Mouse (Mus musculus) embryo, embryonic 10.5 days (tissue): Measurements from ENCODE around the gene Spata18.

Experiments used
- DNase-seq: peaks from one replicate; pipeline ENCODE4 v3.0.0-alpha.2; 2015; ENCODE audit warnings: low spot score

Spata18 gene

GRCm38 (mm10) chr5:73666695-73667094, 15.5 kb downstream of the Spata18 start:
- DNase-seq = no peak

GRCm38 (mm10) chr5:73667877-73668276, 16.7 kb downstream of the Spata18 start:
- DNase-seq = no peak

DNA sequence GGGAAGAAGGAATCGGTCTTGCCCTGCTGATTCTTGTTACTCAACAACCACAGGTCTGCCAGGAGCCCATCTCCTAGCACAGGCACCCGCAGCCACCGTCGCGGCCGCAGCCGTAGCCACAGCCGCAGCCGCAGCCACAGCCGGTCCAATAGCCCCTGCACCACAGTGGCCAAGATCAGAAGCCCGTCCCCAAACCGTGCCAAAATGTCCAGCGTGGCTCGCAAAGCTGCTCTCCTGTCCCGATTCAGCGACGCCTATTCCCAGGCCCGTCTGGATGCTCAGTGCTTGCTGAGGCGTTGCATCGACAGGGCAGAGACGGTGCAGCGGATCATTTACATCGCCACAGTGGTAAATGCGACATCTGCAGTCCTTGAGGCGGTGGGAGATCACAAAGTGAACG, 18.2 kb downstream of the Spata18 start:
- peak; percentile 18 for DNase-seq

GRCm38 (mm10) chr5:73675604-73676003, 24.4 kb downstream of the Spata18 start:
- DNase-seq = no peak

DNA sequence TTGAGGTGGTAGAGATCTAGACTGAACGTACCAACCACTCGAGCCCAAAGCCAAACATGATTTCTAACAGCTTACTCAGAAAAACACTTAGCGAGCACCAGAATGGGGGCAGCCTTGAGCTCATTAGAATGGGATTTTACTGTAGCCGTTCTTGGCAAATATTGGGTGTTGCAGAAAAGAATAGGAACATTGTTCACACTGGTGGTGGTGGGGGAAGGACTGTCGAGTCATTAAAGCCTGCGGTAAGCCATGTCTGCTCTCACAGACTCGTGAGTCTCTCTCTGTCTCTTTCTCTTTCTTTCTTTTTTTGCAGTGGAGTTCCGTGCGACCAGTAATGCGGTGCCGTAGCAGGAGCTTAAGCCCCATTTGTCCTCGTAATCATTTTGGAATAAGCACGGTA, 25.4 kb downstream of the Spata18 start:
- no peak for DNase-seq

GRCm38 (mm10) chr5:73683221-73683620, 32.0 kb downstream of the Spata18 start:
- DNase-seq = no peak

- peak; percentile 52 for DNase-seq
These were observed 32.7 kb downstream of the Spata18 start for GRCm38 (mm10) chr5:73683706-73684409.

DNA sequence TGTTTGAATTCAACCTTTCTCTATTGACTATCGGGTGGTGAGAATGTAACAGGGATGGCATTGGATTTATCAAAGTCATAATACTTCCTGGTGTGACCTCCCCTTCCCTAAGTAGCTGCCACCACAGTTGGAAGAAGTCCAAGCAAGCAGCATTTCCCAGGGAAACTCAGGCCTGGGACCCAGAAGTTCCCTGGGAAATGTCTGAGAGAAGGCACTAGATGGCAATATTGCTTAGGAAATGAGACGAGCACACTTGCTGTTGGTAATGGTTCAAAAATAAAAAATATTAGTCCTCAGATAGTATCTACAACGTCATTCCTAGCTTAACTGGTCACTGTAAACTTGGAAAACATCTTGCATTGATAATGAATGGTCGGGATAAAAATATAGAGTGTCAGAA, 35.0 kb downstream of the Spata18 start:
- peak; percentile 73 for DNase-seq

DNA sequence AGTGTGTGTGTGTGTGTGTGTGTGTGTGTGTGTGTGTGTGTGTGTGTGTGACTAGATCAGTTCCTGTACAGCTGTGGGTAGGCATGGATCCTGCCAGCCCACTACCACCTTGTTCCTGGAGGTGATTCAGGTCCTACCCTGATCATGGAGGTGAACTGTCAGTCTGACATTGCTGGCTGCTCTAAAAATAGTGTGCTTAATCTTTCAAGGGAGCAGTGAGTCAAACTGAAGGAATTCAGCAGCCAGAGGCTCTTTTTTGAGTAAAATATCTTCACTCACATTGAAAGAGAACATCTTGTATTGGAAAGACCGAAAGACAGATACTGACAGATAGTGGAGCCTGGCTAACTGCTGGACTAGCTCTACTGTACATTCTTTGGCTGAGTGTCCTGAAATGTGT, 37.4 kb downstream of the Spata18 start:
- no peak for DNase-seq

DNA sequence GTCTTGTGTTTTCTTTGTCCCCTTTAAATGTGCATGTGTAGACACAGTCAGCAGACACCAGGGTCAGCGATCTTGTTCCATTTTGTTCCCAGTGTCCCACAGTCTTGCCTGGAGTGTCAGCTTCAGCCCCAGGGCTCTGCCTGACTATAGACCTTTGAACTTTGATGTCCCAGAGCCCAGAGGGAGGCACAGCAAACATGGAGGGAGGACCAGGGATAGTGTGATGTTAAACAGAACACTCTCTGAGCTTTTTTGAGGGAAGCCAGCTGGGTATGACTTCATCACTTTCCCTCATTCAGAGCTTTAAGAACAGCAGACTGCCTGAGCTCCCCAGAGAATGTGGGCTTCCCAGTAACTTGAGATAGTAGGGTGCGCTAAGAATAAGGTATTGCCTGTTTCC, 39.0 kb downstream of the Spata18 start:
- no peak for DNase-seq

DNA sequence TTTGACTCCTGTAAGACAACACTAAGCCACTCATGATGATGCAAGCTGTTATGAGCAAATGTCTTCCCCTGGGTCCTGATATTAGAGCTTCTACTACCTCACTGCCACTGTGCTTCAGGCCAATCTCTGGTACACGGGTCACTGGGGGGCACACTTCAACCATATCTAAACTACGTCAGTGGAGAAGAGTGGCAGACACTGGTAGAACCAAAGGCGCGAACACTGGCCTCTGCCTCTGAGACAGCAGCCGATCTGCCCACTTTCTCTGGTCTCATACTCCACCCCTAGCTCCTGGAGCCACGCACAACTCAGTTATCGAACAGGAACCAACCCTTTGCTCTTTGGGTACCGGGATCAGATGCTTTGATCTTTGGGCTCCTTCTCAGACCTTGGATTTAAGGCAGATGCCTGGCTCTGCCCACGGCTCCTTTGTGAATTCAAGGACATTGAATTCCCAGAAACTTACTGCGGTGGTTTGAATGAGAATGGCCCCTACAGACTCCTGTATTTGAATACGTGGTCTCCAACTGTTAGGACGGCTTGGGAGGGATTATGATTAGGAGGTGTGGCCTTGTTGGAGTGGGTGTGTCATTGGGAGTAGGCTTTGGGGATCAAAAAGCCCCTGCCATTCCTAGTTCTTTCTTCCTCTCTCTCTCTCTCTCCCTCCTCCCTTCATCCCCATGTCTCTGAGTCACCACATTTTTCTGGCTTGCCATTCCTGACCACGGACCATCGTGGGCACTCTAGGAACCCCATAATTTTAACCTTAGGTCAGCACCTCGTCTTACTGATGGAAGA, 40.7 kb downstream of the Spata18 start:
- peak; percentile 18 for DNase-seq

- DNase-seq = no peak
These were observed 42.6 kb downstream of the Spata18 start for GRCm38 (mm10) chr5:73693778-73694177.

DNA sequence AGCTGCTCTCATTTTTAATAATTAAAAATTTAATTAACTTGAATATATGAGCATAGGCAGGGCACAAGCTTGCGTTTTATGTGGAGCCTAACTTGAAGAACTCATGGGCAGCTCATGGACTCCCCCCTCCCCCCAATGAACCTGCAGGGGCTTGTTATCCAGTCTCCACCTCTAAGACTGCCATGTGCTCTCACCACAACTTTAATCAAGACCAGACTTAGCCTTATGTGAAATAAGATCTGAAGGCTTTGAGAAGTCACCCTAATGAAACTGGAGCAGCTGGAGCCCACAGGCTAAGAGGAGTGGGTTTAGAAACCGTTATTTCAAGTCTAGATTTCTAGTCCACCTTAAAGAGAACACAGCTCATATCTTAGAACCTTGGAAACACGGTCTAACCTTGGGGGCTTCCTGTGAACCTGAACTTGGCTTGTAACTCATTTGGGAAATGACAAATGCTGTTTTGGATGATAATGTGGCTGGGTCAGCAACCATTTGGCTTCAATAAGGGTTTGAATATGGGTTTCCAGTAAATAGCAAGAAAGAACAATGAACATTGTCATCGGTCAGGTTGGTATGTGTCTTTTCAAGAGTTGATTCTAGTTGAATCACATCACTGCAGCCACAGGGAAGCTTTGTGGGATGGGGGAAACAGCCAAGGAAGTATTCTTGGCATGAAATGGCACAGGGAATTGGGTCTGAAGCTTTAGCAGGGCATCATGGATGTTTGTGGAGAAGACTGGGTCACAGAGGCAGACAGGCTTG, 43.3 kb downstream of the Spata18 start:
- peak; percentile 61 for DNase-seq

DNA sequence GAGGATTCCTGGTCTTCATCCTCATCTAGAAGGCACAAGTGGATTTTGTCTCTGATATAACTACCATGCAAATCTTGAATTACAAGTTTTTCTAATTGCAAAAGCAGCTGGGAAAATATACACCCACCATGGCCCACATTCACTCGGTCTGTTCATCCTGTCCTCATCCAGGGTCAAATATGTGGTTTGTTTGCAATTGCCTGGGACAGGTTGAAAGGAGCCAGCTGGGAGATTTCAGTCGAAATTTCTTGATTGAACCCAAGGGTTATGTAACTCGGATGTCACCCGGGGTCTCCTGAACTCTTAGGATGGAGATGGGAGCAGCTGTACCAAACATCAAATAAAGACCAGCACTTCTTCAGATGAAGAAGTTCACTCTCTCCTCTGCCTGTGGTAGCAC, 46.5 kb downstream of the Spata18 start:
- DNase-seq = no peak

- no peak for DNase-seq
These were observed 50.1 kb downstream of the Spata18 start for GRCm38 (mm10) chr5:73701063-73701890.

GRCm38 (mm10) chr5:73701946-73702710, 50.9 kb downstream of the Spata18 start:
- no peak for DNase-seq

DNA sequence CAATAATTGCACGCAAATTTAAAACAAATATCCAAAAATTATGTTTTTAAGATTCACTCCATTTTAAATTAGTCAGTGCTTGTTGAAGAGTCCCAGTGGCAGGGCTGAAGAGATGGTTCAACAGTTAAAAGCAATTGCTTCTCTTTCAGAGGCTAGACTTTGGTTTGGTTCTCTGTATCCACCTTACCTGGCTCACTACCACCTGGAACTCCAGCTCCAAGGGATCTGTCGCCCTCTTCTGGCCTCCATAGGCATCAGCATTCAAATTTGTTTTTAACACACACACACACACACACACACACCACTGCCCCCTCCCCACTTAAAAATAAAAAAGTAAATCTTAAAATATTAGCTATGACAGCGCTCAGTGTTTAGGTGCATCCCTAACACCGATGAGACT, 51.9 kb downstream of the Spata18 start:
- DNase-seq = no peak

DNA sequence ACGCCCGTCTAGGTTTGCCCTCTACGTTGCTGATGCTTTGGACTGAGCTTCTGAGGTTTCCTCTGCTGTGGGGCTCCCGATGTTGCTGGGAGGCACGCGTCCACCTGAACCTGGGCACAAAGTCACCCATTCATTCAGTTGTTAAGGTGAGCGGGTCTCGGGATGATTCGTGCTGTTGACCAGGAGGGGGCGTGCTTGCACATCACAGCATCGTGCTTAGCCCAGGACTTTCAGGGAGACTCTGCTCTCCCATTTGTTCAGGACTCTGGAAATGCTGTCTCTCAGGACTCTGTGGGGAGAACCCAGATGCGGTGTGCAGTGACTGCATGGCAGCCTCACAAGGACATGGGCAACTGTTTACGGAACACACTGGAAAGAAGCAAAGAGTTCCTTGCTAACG, 53.1 kb downstream of the Spata18 start:
- peak; percentile 25 for DNase-seq

DNA sequence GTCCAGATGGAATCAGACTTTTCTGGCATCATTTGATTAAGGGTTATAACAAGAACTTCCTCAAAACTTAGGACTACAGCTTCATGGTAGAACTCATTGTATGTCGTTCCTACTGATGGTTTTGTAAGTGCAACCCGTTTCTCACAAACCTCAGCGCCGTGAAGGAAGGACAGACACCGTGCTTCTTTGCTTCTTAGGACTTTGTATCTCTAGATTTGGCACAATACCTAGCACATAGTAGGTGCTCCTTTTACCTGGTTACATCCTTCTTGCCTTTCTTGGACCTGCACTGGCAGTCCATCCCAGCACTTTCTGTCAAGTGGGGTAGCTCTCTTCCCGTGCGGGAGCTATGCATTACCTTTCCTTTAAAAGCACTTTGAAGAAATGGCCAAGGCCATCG, 53.6 kb downstream of the Spata18 start:
- no peak for DNase-seq

GRCm38 (mm10) chr5:73705290-73705689, 54.1 kb downstream of the Spata18 start:
- DNase-seq = no peak

DNA sequence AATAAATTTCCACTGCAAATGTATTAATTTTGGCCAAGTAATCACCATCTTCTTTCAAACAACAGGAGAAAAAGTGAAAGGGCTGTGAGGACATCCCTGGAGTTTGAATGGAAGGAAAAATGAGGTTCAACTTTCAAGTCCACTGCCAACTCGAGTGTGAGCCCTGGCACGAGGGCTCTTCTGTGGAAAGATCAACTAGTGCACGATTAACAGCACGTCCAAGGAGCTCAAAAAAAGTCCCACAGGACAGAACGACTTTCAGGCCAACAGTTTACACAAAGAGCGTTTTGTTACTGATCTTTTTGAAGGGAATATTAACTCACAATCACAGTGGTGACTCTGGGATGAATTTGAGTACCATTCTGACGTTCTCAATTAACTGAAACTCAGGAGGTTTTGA, 61.7 kb downstream of the Spata18 start:
- DNase-seq = no peak
